Mouse (Mus musculus): ENCODE results near the gene Ap5b1.

DNA sequence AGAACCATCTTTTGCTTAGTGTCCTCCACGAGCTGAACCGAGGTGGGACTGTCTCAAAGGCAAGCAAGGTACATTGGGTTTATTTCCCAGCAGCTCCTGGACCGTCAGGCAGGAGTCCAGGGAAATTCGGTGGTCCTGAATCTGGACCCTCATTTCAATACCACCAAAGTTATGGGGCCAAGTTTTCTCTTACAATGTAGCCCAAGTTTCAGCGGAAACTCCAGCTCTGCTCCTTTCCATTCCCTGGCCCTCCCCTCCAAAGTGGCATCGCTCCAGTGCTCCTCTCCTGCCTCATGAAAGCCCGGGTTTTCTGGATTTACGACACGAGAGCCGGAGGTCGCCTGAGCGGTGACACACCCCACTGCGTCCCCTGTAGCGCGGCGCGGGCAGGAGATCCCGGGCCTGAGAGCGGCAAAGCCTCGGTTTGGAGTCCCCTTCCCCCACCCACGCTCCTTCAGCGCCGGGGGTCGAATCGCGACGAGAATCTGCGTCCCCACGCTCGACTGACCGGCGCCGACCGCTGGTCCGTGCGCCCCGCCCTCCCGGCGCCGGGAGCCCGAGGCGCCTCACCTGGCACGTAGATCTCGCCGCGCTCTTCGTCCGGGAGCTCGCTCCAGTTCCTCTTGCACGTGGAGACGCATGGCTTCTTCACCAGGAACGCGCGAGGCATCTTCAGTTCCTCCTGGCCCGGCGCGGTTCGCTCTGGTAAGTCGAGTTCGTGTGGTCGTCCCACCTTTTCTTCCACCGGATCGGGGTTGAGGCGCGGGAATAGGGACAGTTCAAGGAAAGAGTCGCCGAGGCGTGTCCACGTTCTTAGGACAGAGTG, 8.0 kb upstream of the Ap5b1 start:
- TF ChIP-seq CTCF (IDR thresholded peaks at IDR 0.05; ENCODE audit: borderline replicate concordance, insufficient read depth, low read length) (no peak), POLR2A (IDR thresholded peaks at IDR 0.05; ENCODE audit: low read depth, low read length) (no peak)
